Mouse (Mus musculus): ENCODE measurements around the gene Ccdc27. TPM values are rescaled to one million over a fixed set of nuclear protein-coding genes. Genes with fewer than 3 reads are reported as not detected.
A peak's percentile ranks its signal among the peaks of the same experiment; 100 is the strongest.

Gene Ccdc27
- polyA plus RNA-seq, 1 experiment from 2014 or later: not detected

GRCm38 (mm10) chr4:154022844-154023243 is 19.6 kb downstream of the Ccdc27 start:
- H3K4me3 ChIP-seq (replicated peaks; ENCODE audit: low read length): no peak overlapping the region
- 0 out of 2 replicates have a peak, but pooled peaks cover 15% of the 10 kb centered on the region for H3K36me3 ChIP-seq (ENCODE audit: control insufficient read depth, insufficient read depth, low read length)
- H3K27ac ChIP-seq (ENCODE audit: low read length): peak overlapping the region; percentile 55; the same call in 1 of the 2 replicates
- no peaks in the 10 kb centered on the region for H3K9me3 ChIP-seq (replicated peaks; ENCODE audit: control insufficient read depth, low read length)
- no peak overlapping the region; the same call in 1 of the 2 replicates for H3K9ac ChIP-seq (ENCODE audit: low read length)
- ATAC-seq (ENCODE audit: insufficient read depth, low FRiP score): no peak
- peaks cover 39% of the 10 kb centered on the region for H3K4me1 ChIP-seq (ENCODE audit: control insufficient read depth, insufficient read depth, low read length)
- no peaks in the 10 kb centered on the region for H3K27me3 ChIP-seq (ENCODE audit: control insufficient read depth, insufficient read depth, low read length)
- 42% methylated on average over 4 of the region's 4 CpGs for WGBS
- no peak overlapping the region for H3K4me2 ChIP-seq (ENCODE audit: low read depth, low read length)

GRCm38 (mm10) chr4:154022407-154022806 is 20.1 kb downstream of the Ccdc27 start:
- H3K27ac ChIP-seq (ENCODE audit: low read length): peak overlapping the region; percentile 55; the same call in 1 of the 2 replicates
- no peak overlapping the region for H3K4me2 ChIP-seq (ENCODE audit: low read depth, low read length)
- no peak for ATAC-seq (ENCODE audit: insufficient read depth, low FRiP score)
- 0 out of 2 replicates have a peak, but pooled peaks cover 15% of the 10 kb centered on the region for H3K36me3 ChIP-seq (ENCODE audit: control insufficient read depth, insufficient read depth, low read length)
- 67% methylated on average over 4 of the region's 4 CpGs for WGBS
- H3K4me1 ChIP-seq (ENCODE audit: control insufficient read depth, insufficient read depth, low read length): peaks cover 39% of the 10 kb centered on the region
- no peaks in the 10 kb centered on the region for H3K27me3 ChIP-seq (ENCODE audit: control insufficient read depth, insufficient read depth, low read length)
- no peaks in the 10 kb centered on the region for H3K9me3 ChIP-seq (replicated peaks; ENCODE audit: control insufficient read depth, low read length)
- no peak overlapping the region; the same call in 1 of the 2 replicates for H3K9ac ChIP-seq (ENCODE audit: low read length)
- H3K4me3 ChIP-seq (replicated peaks; ENCODE audit: low read length): no peak overlapping the region

- peaks cover 34% of the 10 kb centered on the region for H3K4me1 ChIP-seq (ENCODE audit: control insufficient read depth, insufficient read depth, low read length)
- H3K4me3 ChIP-seq (replicated peaks; ENCODE audit: low read length): no peak overlapping the region
- WGBS: 87% methylated on average over 9 of the region's 9 CpGs
- H3K36me3 ChIP-seq (ENCODE audit: control insufficient read depth, insufficient read depth, low read length): 0 out of 2 replicates have a peak, but pooled peaks cover 15% of the 10 kb centered on the region
- ATAC-seq (ENCODE audit: insufficient read depth, low FRiP score): no peak
- H3K27ac ChIP-seq (ENCODE audit: low read length): no peak overlapping the region
- no peaks in the 10 kb centered on the region for H3K27me3 ChIP-seq (ENCODE audit: control insufficient read depth, insufficient read depth, low read length)
- no peaks in the 10 kb centered on the region for H3K9me3 ChIP-seq (replicated peaks; ENCODE audit: control insufficient read depth, low read length)
- no peak overlapping the region for H3K9ac ChIP-seq (ENCODE audit: low read length)
- H3K4me2 ChIP-seq (ENCODE audit: low read depth, low read length): no peak overlapping the region
Observed at GRCm38 (mm10) chr4:154021432-154021831, 21.0 kb downstream of the Ccdc27 start.

- no peak overlapping the region for H3K9ac ChIP-seq (ENCODE audit: low read length)
- no peak for ATAC-seq (ENCODE audit: insufficient read depth, low FRiP score)
- peaks cover 23% of the 10 kb centered on the region for H3K4me1 ChIP-seq (ENCODE audit: control insufficient read depth, insufficient read depth, low read length)
- no peak overlapping the region for H3K4me3 ChIP-seq (replicated peaks; ENCODE audit: low read length)
- WGBS: 71% methylated on average over 7 of the region's 7 CpGs
- H3K36me3 ChIP-seq (ENCODE audit: control insufficient read depth, insufficient read depth, low read length): 0 out of 2 replicates have a peak, but pooled peaks cover 15% of the 10 kb centered on the region
- no peaks in the 10 kb centered on the region for H3K9me3 ChIP-seq (replicated peaks; ENCODE audit: control insufficient read depth, low read length)
- no peaks in the 10 kb centered on the region for H3K27me3 ChIP-seq (ENCODE audit: control insufficient read depth, insufficient read depth, low read length)
- H3K4me2 ChIP-seq (ENCODE audit: low read depth, low read length): no peak overlapping the region
- no peak overlapping the region for H3K27ac ChIP-seq (ENCODE audit: low read length)
Observed at GRCm38 (mm10) chr4:154019571-154019970, 22.9 kb downstream of the Ccdc27 start.

- ATAC-seq (ENCODE audit: insufficient read depth, low FRiP score): no peak
- Histone ChIP-seq H3K36me3 (ENCODE audit: control insufficient read depth, insufficient read depth, low read length) (0 out of 2 replicates have a peak, but pooled peaks cover 6% of the 10 kb centered on the region), H3K4me1 (ENCODE audit: control insufficient read depth, insufficient read depth, low read length) (peaks cover 14% of the 10 kb centered on the region), H3K9me3 (replicated peaks; ENCODE audit: control insufficient read depth, low read length) (no peaks in the 10 kb centered on the region), H3K4me3 (replicated peaks; ENCODE audit: low read length) (no peak overlapping the region), H3K27me3 (ENCODE audit: control insufficient read depth, insufficient read depth, low read length) (no peaks in the 10 kb centered on the region), H3K9ac (ENCODE audit: low read length) (no peak overlapping the region), H3K4me2 (ENCODE audit: low read depth, low read length) (no peak overlapping the region), H3K27ac (ENCODE audit: low read length) (no peak overlapping the region)
- 95% methylated on average over 11 of the region's 11 CpGs for WGBS
Observed at GRCm38 (mm10) chr4:154015476-154015875, 27.0 kb downstream of the Ccdc27 start.

GRCm38 (mm10) chr4:154012132-154012882 is 30.2 kb downstream of the Ccdc27 start:
- peaks cover 14% of the 10 kb centered on the region for H3K4me1 ChIP-seq (ENCODE audit: control insufficient read depth, insufficient read depth, low read length)
- peak overlapping the region; percentile 64 for H3K4me2 ChIP-seq (ENCODE audit: low read depth, low read length)
- H3K27me3 ChIP-seq (ENCODE audit: control insufficient read depth, insufficient read depth, low read length): no peaks in the 10 kb centered on the region
- H3K27ac ChIP-seq (ENCODE audit: low read length): peak overlapping the region; percentile 15
- H3K36me3 ChIP-seq (ENCODE audit: control insufficient read depth, insufficient read depth, low read length): 0 out of 2 replicates have a peak, but pooled peaks cover 3% of the 10 kb centered on the region
- 2% methylated on average over 55 of the region's 55 CpGs for WGBS
- peak overlapping the region; percentile 97 for H3K9ac ChIP-seq (ENCODE audit: low read length)
- no peak for ATAC-seq (ENCODE audit: insufficient read depth, low FRiP score)
- peak overlapping the region; percentile 98 for H3K4me3 ChIP-seq (replicated peaks; ENCODE audit: low read length)
- no peaks in the 10 kb centered on the region for H3K9me3 ChIP-seq (replicated peaks; ENCODE audit: control insufficient read depth, low read length)

GRCm38 (mm10) chr4:154011646-154012089 is 30.8 kb downstream of the Ccdc27 start, which contains the start of gene Lrrc47:
Lrrc47 (plus strand) TSS chr4:154011731.
- Histone ChIP-seq H3K4me2 (ENCODE audit: low read depth, low read length) (peak within 1 kb of the TSS; percentile 75), H3K27ac (ENCODE audit: low read length) (peak within 1 kb of the TSS; percentile 15), H3K9ac (ENCODE audit: low read length) (peak within 1 kb of the TSS; percentile 97), H3K9me3 (replicated peaks; ENCODE audit: control insufficient read depth, low read length) (no peaks in the 10 kb centered on the region), H3K36me3 (ENCODE audit: control insufficient read depth, insufficient read depth, low read length) (0 out of 2 replicates have a peak, but pooled peaks cover 3% of the 10 kb centered on the region), H3K4me3 (replicated peaks; ENCODE audit: low read length) (peak within 1 kb of the TSS; percentile 98), H3K4me1 (ENCODE audit: control insufficient read depth, insufficient read depth, low read length) (peaks cover 14% of the 10 kb centered on the region), H3K27me3 (ENCODE audit: control insufficient read depth, insufficient read depth, low read length) (no peaks in the 10 kb centered on the region)
- WGBS: under 1% methylated on average over 59 of the region's 59 CpGs
- peak; percentile 94 for ATAC-seq (ENCODE audit: insufficient read depth, low FRiP score)

- Histone ChIP-seq H3K9me3 (replicated peaks; ENCODE audit: control insufficient read depth, low read length) (no peaks in the 10 kb centered on the region), H3K4me1 (ENCODE audit: control insufficient read depth, insufficient read depth, low read length) (peaks cover 14% of the 10 kb centered on the region), H3K9ac (ENCODE audit: low read length) (peak overlapping the region; percentile 97), H3K4me3 (replicated peaks; ENCODE audit: low read length) (peak overlapping the region; percentile 98), H3K4me2 (ENCODE audit: low read depth, low read length) (peak overlapping the region; percentile 75), H3K27me3 (ENCODE audit: control insufficient read depth, insufficient read depth, low read length) (no peaks in the 10 kb centered on the region), H3K36me3 (ENCODE audit: control insufficient read depth, insufficient read depth, low read length) (0 out of 2 replicates have a peak, but pooled peaks cover 3% of the 10 kb centered on the region), H3K27ac (ENCODE audit: low read length) (no peak overlapping the region)
- WGBS: 27% methylated on average over 13 of the region's 13 CpGs
- ATAC-seq (ENCODE audit: insufficient read depth, low FRiP score): 0 out of 2 replicates have a peak, but pooled peaks have one; percentile 22
Observed at GRCm38 (mm10) chr4:154010907-154011645, 31.4 kb downstream of the Ccdc27 start.

Data from stomach, embryonic 16.5 days (tissue).